Mouse (Mus musculus) midbrain, embryonic 11.5 days (tissue): Measurements from ENCODE around the gene Prdm16. TPM values are rescaled to one million over a fixed set of nuclear protein-coding genes. Genes with fewer than 3 reads are reported as not detected.

Experiments
- ATAC-seq: fragments of 200-750 bp; cut with Nextera tagmentation; 2 replicates; pipeline ENCODE4 v1.8.0; 2017; ENCODE audit warnings: moderate TSS enrichment, moderate library complexity; ENCODE audit not compliant: low FRiP score
- DNase-seq: peaks from one replicate; pipeline ENCODE4 v3.0.0; 2015; ENCODE audit warnings: low spot score; ENCODE audit errors: missing footprints
- H3K27ac ChIP-seq: fragments of 300-500 bp; sonication (generic); 2 replicates; pipeline ENCODE4 v1.5.1; 2014; ENCODE audit warnings: low read depth, low read length
- H3K27me3 ChIP-seq: fragments of 300-500 bp; sonication (generic); 2 replicates; pipeline ENCODE4 v1.6.1; 2014; ENCODE audit warnings: mild to moderate bottlenecking, low read length, moderate library complexity, mixed read lengths; ENCODE audit not compliant: control insufficient read depth, insufficient read depth
- H3K36me3 ChIP-seq: fragments of 300-500 bp; sonication (generic); 2 replicates; pipeline ENCODE4 v1.6.1; 2014; ENCODE audit warnings: mild to moderate bottlenecking, low read length, moderate library complexity, mixed read lengths; ENCODE audit not compliant: control insufficient read depth, insufficient read depth
- H3K4me1 ChIP-seq: fragments of 300-500 bp; sonication (generic); 2 replicates; pipeline ENCODE4 v1.6.1; 2014; ENCODE audit warnings: low read length; ENCODE audit not compliant: control insufficient read depth, insufficient read depth
- H3K4me2 ChIP-seq: fragments of 300-500 bp; sonication (generic); 2 replicates; pipeline ENCODE4 v1.6.1; 2014; ENCODE audit warnings: mild to moderate bottlenecking, moderate library complexity
- H3K4me3 ChIP-seq: fragments of 300-500 bp; sonication (generic); 2 replicates; pipeline ENCODE4 v1.5.1; 2014; ENCODE audit warnings: low read depth, low read length
- H3K9ac ChIP-seq: fragments of 300-500 bp; sonication (generic); 2 replicates; pipeline ENCODE4 v1.6.1; 2014; ENCODE audit warnings: low read length
- H3K9me3 ChIP-seq: fragments of 300-500 bp; sonication (generic); 2 replicates; pipeline ENCODE4 v1.6.1; 2016; ENCODE audit warnings: low read length; ENCODE audit not compliant: control insufficient read depth
- WGBS: fragments of 180-500 bp; shearing (Covaris S2); extraction: QIAGEN DNeasy Blood & Tissue Kit; methylation state at CpG from one replicate; pipeline ENCODE4 v1.1.7; 2014; 5-methylcytosine and 5-hydroxymethylcytosine counted together
- polyA plus RNA-seq: library from polyadenylated mRNA; unstranded; fragments of >200 nt; fragmentation: Nextera tagmentation; extraction: Ambion mirVana; gene quantifications from 2 replicates; pipeline ENCODE4 v1.2.1, GENCODE M21; 2014

The Prdm16 gene
- polyA plus RNA-seq, 1 experiment from 2014 or later: 8.0 TPM

DNA sequence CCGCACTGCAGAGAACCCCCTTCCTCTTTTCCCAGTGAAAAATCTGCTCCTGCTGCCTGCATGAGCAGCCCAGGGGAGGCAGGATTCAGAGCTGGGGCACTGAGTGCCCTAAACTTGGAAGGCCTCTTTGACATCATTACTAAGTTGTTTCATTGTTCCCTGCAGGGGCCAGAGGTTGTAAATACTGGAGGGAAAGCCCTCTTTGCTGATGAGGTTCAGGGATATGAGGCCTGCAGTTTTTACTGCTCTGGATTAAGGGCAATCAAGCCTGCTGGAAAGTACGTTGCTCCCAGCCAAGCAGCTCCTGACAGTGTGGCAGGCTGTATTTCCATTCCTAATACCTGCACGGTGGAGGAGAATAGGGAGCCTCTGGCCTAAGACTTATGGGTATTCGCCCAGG is 221.8 kb downstream of the Prdm16 start:
- peaks cover 8% of the 10 kb centered on the region; the same call in 1 of the 2 replicates for H3K4me1 ChIP-seq
- H3K4me2 ChIP-seq: no peak overlapping the region
- no peaks in the 10 kb centered on the region for H3K9me3 ChIP-seq
- ATAC-seq: no peak
- H3K36me3 ChIP-seq: no peaks in the 10 kb centered on the region
- peak; percentile 84 for DNase-seq
- H3K9ac ChIP-seq: no peak overlapping the region
- H3K27me3 ChIP-seq: 0 out of 2 replicates have a peak, but pooled peaks cover 2% of the 10 kb centered on the region
- no peak overlapping the region for H3K27ac ChIP-seq
- no peak overlapping the region for H3K4me3 ChIP-seq
- whole genome bisulfite sequencing: 63% methylated on average over 4 of the region's 4 CpGs

DNA sequence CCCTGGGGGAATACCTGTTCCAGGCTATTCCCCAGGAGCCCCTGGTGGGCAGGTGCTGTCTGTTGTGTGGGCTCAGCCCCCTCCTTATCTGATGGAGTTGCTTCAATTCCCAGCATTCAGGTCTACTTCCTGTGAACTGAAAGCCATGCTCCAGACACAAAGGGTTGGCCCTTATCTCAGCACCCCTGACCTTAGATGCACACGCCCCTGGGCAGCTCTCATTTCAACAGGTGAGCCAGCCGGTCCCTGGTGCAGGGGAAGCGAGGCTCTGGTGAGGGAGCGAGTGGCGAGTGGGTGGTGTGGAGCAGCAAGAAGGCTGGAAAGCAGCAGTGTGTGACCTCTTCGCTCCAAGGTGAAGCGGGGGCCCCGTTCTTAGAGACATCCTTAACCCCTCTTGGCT is 226.1 kb downstream of the Prdm16 start:
- H3K4me2 ChIP-seq: no peak overlapping the region
- H3K36me3 ChIP-seq: no peaks in the 10 kb centered on the region
- WGBS: 72% methylated on average over 8 of the region's 8 CpGs
- ATAC-seq (no peak), DNase-seq (peak; percentile 79)
- no peak overlapping the region for H3K9ac ChIP-seq
- no peak overlapping the region for H3K27ac ChIP-seq
- no peak overlapping the region for H3K4me3 ChIP-seq
- no peaks in the 10 kb centered on the region for H3K9me3 ChIP-seq
- H3K27me3 ChIP-seq: peaks cover 4% of the 10 kb centered on the region
- peaks cover 8% of the 10 kb centered on the region; the same call in 1 of the 2 replicates for H3K4me1 ChIP-seq

DNA sequence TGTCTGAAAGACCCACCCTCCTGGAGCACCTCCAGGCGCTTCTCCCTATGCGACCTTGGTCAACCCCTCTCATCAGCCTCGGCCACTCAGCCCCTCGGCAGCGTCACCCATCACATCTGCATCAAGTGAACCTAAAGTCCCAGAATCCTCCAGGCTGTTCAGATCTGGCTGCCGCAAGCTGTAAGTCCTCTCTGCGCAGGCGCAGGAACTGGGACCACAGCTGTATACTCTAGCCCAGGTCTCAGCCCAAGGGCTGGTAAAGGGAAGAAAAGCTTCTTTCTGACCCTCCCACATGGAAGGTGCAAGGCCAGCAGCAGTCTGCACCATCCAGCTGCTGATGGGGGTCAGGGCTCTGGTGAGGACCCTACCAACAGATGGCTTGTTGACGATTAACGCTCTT is 226.8 kb downstream of the Prdm16 start:
- H3K27ac ChIP-seq: no peak overlapping the region
- no peak for ATAC-seq
- 78% methylated on average over 10 of the region's 10 CpGs for WGBS
- no peaks in the 10 kb centered on the region for H3K9me3 ChIP-seq
- peaks cover 8% of the 10 kb centered on the region; the same call in 1 of the 2 replicates for H3K4me1 ChIP-seq
- H3K4me2 ChIP-seq: no peak overlapping the region
- H3K4me3 ChIP-seq: no peak overlapping the region
- no peaks in the 10 kb centered on the region for H3K36me3 ChIP-seq
- peaks cover 4% of the 10 kb centered on the region for H3K27me3 ChIP-seq
- no peak overlapping the region for H3K9ac ChIP-seq
- DNase-seq: peak; percentile 67

DNA sequence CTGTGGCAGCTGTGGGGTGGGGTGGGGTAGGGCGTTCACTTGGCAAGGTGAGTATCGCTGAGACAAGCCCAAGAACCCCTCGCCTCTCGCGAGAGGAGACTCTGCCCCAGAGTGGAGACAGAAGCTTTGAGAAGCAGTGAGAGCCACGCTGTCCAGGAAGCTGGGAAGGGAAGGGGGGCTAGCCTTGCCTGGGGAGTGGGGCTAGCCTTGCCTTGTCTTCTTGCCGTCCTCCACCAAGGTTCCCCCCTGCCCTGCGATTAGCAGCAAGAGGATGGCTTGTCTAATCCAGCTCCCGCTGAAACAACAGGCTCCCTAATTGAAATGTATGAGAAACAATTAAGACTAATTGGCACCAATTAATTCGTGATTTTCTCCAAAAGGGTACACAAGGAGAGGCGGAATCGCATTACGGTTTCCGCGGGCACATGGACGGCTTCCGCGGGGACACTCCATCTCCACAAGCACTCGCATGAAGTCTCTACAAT is 227.4 kb downstream of the Prdm16 start:
- Histone ChIP-seq H3K36me3 (no peaks in the 10 kb centered on the region), H3K4me2 (no peak overlapping the region), H3K27ac (no peak overlapping the region), H3K27me3 (peaks cover 4% of the 10 kb centered on the region), H3K4me3 (no peak overlapping the region), H3K4me1 (peaks cover 8% of the 10 kb centered on the region; the same call in 1 of the 2 replicates), H3K9ac (no peak overlapping the region), H3K9me3 (no peaks in the 10 kb centered on the region)
- DNase-seq (no peak), ATAC-seq (no peak)
- 60% methylated on average over 19 of the region's 19 CpGs for WGBS

DNA sequence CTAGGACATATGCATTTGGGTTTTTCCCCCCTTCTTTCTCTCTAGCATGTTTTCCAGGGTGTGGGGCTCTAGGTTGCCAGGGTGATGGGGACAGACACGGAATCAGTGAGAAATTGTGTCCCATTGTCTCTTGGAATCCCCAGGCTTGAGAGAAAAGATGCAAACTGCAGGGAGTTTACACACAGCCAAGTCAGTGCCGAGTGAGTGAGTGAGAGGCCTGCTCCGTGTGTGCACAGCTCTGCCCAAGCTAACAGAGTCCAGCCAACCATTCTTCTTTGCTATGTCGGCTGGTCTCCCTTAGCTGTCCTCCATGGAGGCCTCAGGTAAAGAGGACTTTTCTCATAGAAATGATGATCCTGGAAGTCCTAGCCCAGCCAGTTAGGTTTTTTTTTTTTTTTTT is 233.7 kb downstream of the Prdm16 start:
- H3K9me3 ChIP-seq: no peaks in the 10 kb centered on the region
- peak overlapping the region; percentile 15; the same call in 1 of the 2 replicates for H3K27ac ChIP-seq
- H3K9ac ChIP-seq: no peak overlapping the region
- peaks cover 9% of the 10 kb centered on the region; the same call in 1 of the 2 replicates for H3K4me1 ChIP-seq
- DNase-seq (peak; percentile 87), ATAC-seq (0 out of 2 replicates have a peak, but pooled peaks have one; percentile 30)
- H3K4me2 ChIP-seq: no peak overlapping the region
- H3K27me3 ChIP-seq: no peaks in the 10 kb centered on the region; the same call in 1 of the 2 replicates
- H3K36me3 ChIP-seq: no peaks in the 10 kb centered on the region
- WGBS: 14% methylated on average over 4 of the region's 4 CpGs
- no peak overlapping the region for H3K4me3 ChIP-seq

DNA sequence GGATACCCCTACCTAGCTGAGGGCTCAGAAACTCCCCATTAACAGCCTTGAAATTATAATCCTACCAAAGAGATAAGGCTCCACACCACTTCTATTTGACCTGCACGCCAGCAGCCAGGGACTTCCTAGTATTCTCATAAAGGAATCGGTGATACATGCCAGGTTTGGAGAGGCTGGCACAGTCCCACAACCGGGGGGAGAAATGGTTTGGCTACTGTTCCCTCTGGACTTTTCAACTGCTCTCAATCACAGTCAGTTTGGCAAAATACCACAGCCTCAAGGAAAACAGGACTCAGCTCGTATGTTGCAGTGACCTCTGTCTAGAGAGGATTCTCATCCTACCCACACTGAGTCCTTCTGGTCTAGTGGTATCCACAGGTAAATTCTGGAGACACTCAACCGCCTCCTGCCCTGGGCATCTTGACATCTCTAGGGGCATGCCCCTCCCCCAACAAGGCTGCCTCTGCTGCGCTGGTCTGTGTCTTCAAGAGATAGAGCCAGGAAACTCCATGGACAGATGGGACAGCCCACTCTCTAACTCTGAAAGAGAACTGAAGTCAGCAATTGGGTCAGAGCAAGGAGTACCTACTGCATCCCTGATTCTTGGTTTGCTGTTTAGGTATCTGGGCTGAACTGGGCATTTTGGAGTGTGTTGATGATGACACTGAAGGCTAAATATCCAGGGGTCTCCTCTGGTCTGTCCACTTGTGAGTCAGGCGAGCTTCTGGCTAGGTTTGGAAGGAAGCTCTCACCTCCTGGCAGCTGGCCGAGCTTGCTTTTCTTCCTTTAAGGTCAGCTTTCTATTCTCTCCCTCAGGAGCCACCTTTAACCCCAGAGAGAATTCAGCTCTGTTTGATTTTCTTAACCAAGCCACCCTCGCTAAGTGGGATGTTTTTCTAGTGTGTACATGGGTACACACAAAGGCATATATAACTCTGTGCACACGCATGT is 234.4 kb downstream of the Prdm16 start:
- no peak overlapping the region for H3K4me3 ChIP-seq
- H3K36me3 ChIP-seq: no peaks in the 10 kb centered on the region
- no peak overlapping the region for H3K4me2 ChIP-seq
- H3K9ac ChIP-seq: no peak overlapping the region
- H3K9me3 ChIP-seq: no peaks in the 10 kb centered on the region
- H3K4me1 ChIP-seq: peaks cover 9% of the 10 kb centered on the region; the same call in 1 of the 2 replicates
- ATAC-seq: no peak
- no peaks in the 10 kb centered on the region for H3K27me3 ChIP-seq
- H3K27ac ChIP-seq: peak overlapping the region; percentile 15; the same call in 1 of the 2 replicates
- 55% methylated on average over 10 of the region's 10 CpGs for WGBS
- peak; percentile 80 for DNase-seq

DNA sequence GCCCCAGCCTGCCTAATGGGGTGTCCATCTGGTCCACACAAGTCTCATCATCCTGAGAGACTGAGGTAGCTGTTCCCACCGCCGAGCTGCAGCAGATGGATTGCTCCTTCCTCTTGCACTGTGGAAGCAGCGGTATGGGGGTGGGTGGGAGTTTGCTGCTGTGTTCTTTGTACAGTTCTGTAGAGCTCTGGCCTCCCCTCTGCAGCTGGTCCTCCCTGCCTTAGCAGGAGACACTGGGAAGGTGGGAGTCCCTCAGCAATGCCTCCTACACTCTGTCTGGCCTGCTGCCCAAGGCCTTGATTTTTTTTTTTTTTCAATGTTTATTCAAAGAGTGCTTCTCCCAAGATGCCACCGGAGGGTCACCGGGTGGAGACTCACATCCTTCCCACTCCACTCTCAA is 235.3 kb downstream of the Prdm16 start:
- peak; percentile 76 for DNase-seq
- Histone ChIP-seq H3K4me1 (peaks cover 9% of the 10 kb centered on the region; the same call in 1 of the 2 replicates), H3K27me3 (no peaks in the 10 kb centered on the region), H3K9ac (no peak overlapping the region), H3K36me3 (no peaks in the 10 kb centered on the region), H3K4me3 (no peak overlapping the region), H3K4me2 (no peak overlapping the region), H3K27ac (no peak overlapping the region), H3K9me3 (no peaks in the 10 kb centered on the region)
- ATAC-seq: no peak
- 76% methylated on average over 5 of the region's 5 CpGs for WGBS

DNA sequence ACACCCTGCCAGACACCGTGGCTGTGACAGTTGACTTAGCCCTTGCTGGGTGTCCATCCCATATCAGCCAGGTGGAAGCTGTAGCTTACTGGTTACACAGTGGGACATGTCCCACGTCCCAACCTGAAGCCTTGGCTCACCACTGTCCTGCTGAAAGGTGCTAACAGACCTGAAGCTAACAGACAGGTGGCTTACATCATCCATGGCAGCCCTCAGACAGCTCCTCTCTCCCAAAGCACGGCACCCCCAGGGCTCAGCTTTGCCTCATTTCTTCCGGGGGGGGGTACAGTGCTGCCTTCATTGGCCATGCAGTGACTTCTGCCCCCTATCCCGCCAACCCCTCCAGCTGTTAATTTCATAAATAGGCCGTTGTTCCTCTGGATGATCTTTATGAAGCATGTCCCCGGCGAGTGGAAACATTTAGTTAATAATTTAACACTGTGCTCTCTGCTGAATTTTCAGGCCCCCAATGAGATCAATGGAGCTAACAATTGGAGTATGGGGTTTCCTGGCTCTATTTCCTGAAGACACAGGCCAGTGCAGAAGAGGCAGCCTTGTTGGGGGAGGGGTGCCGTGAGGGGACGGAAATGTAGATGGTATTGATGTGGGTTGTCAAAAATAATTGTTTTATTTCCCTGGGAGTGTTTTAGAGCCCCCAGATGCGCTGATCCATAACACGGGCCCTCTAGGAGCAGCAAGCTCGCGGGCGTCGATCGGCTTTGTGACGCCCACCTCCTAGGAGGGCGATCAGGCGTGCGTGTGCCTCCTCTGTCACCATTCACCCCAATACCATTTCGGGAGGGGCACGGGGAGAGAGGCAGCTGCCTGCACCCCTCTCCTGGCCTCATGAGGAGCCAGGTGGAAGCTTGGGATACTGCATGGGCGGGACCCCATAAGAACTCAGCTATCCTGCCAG is 236.2 kb downstream of the Prdm16 start:
- H3K36me3 ChIP-seq: no peaks in the 10 kb centered on the region
- H3K9ac ChIP-seq: no peak overlapping the region; the same call in 1 of the 2 replicates
- H3K4me2 ChIP-seq: no peak overlapping the region
- no peak overlapping the region for H3K27ac ChIP-seq
- no peak for ATAC-seq
- WGBS: 86% methylated on average over 24 of the region's 24 CpGs
- DNase-seq: peak; percentile 74
- peaks cover 9% of the 10 kb centered on the region; the same call in 1 of the 2 replicates for H3K4me1 ChIP-seq
- H3K4me3 ChIP-seq: no peak overlapping the region
- H3K9me3 ChIP-seq: no peaks in the 10 kb centered on the region
- H3K27me3 ChIP-seq: no peaks in the 10 kb centered on the region
